Mouse (Mus musculus) E14TG2a.4 (cell line): Measurements from ENCODE around the gene Sdsl.

Experiments used
- H3K27me3 ChIP-seq: 2 replicates; pipeline ENCODE4 v1.6.1; 2014; ENCODE audit warnings: low read length, control low read depth; ENCODE audit not compliant: insufficient read depth
- H3K36me3 ChIP-seq: 2 replicates; pipeline ENCODE4 v1.6.1; 2014; ENCODE audit warnings: low read length, control low read depth; ENCODE audit not compliant: insufficient read depth
- H3K4me1 ChIP-seq: replicated peaks from 2 replicates; pipeline ENCODE4 v1.6.1; 2014; ENCODE audit warnings: low read depth, low read length, control low read depth
- H3K4me3 ChIP-seq: replicated peaks from 2 replicates; pipeline ENCODE4 v1.5.1; 2014; ENCODE audit warnings: mild to moderate bottlenecking, low read length
- H3K9me3 ChIP-seq: 2 replicates; pipeline ENCODE4 v1.6.1; 2014; ENCODE audit warnings: low read length, control low read depth
- CTCF ChIP-seq: conservative IDR thresholded peaks from 2 replicates; pipeline ENCODE4 v1.5.1; 2014; ENCODE audit warnings: low read length
- NANOG ChIP-seq: IDR thresholded peaks from 2 replicates; pipeline ENCODE4 v1.6.1; 2014; ENCODE audit warnings: borderline replicate concordance, low read length, mixed read lengths
- POU5F1 ChIP-seq: IDR thresholded peaks from 2 replicates; pipeline ENCODE4 v1.6.1; 2014; ENCODE audit warnings: low read length, borderline replicate concordance

Gene Sdsl

DNA sequence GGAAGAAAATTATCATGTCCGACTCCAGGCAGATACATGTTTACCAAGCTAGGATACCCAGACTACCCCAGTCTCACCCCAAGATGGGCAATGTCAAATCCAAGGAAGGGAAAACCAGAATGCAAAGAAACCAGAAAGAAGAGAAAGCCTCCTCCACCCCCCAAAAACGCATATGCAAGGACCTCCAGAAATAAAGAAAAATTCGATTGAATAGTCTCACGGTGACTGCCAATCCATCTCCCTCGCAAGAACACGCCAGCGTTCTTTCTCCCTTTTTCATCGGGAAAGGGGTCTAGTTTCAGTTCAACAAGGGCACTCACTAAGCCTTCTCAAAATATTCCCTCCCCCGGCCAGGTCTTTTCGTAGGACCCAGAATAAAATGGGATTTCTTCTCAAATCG lies 48.0 kb downstream of the Sdsl start:
- no peaks in the 10 kb centered on the region for H3K9me3 ChIP-seq
- no peak for TF ChIP-seq CTCF
- no peak for TF ChIP-seq NANOG
- TF ChIP-seq POU5F1 = no peak

DNA sequence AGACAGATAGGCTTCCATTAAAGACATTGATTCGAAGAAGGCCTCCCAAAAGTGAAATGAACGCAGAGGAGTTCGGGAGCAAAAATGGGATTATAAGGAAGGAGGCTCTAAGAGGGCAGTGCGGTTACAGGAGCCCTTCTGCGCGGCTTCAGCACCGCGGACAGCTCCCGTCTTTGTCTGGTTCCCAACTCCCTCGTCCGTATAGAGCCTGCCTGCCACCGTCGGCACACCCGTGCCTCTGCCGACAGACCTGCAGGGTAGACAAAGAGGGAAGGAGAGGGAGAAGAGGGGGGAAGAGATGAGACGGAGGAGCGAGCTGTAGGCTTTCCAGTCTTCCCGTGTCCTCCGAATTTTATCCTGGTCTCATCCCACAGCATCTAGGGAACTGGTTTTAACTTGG lies 48.6 kb downstream of the Sdsl start:
- Histone ChIP-seq H3K4me1 (peaks cover 40% of the 10 kb centered on the region), H3K36me3 (no peaks in the 10 kb centered on the region), H3K27me3 (peaks cover 94% of the 10 kb centered on the region), H3K9me3 (no peaks in the 10 kb centered on the region), H3K4me3 (no peak overlapping the region)
- TF ChIP-seq NANOG = no peak
- TF ChIP-seq CTCF = no peak

More for the DNA sequence above, 48.0 kb downstream of the Sdsl start:
- H3K27me3 ChIP-seq = peaks cover 94% of the 10 kb centered on the region
- no peak overlapping the region for H3K4me3 ChIP-seq
- H3K4me1 ChIP-seq = peaks cover 44% of the 10 kb centered on the region
- no peaks in the 10 kb centered on the region for H3K36me3 ChIP-seq

- H3K36me3 ChIP-seq = no peaks in the 10 kb centered on the region
- TF ChIP-seq POU5F1 = no peak
- no peak for TF ChIP-seq NANOG
- TF ChIP-seq CTCF = no peak
- no peak overlapping the region for H3K4me3 ChIP-seq
- H3K4me1 ChIP-seq = peaks cover 11% of the 10 kb centered on the region
- H3K27me3 ChIP-seq = peaks cover 94% of the 10 kb centered on the region
- H3K9me3 ChIP-seq = no peaks in the 10 kb centered on the region
Measured at GRCm38 (mm10) chr5:120420106-120420505, 52.5 kb downstream of the Sdsl start.

- peak; percentile 83 for TF ChIP-seq CTCF
- TF ChIP-seq POU5F1 = no peak
- H3K4me1 ChIP-seq = peaks cover 20% of the 10 kb centered on the region
- peaks cover 88% of the 10 kb centered on the region for H3K27me3 ChIP-seq
- no peak overlapping the region for H3K4me3 ChIP-seq
- no peaks in the 10 kb centered on the region for H3K36me3 ChIP-seq
- H3K9me3 ChIP-seq = peaks cover 10% of the 10 kb centered on the region
Measured at GRCm38 (mm10) chr5:120413436-120413835, 59.2 kb downstream of the Sdsl start.

GRCm38 (mm10) chr5:120409385-120410378 lies 62.9 kb downstream of the Sdsl start:
- peaks cover 74% of the 10 kb centered on the region for H3K27me3 ChIP-seq
- TF ChIP-seq POU5F1 (no peak), NANOG (no peak), CTCF (no peak)
- H3K4me3 ChIP-seq = peak overlapping the region; percentile 60
- H3K9me3 ChIP-seq = peaks cover 10% of the 10 kb centered on the region
- no peaks in the 10 kb centered on the region for H3K36me3 ChIP-seq
- H3K4me1 ChIP-seq = peaks cover 20% of the 10 kb centered on the region

DNA sequence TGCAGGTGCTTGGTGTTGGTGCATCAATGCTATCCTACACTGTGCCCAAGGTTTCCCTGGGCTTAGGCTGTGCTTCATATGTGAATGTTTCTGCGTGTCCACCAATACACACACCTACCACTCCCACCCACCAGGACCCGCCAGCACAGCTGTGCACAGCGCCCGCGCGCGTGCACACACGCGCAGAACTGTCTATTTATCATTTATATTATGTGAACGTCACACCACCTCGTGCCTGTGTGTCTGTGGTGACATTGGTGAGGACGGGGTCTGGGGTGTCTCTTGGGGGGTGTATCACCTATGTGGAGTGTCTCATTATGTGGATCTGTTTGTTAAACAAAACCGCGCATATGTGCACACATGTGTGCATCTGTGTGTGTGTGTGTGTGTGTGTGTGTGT lies 63.7 kb downstream of the Sdsl start:
- TF ChIP-seq CTCF = no peak
- no peak for TF ChIP-seq NANOG
- TF ChIP-seq POU5F1 = no peak
- H3K9me3 ChIP-seq = peaks cover 7% of the 10 kb centered on the region

More for the DNA sequence above, 63.7 kb downstream of the Sdsl start:
- peak overlapping the region; percentile 60; the same call in 1 of the 2 replicates for H3K4me3 ChIP-seq
- H3K4me1 ChIP-seq = peaks cover 20% of the 10 kb centered on the region
- peaks cover 71% of the 10 kb centered on the region for H3K27me3 ChIP-seq
- H3K36me3 ChIP-seq = no peaks in the 10 kb centered on the region
